Mouse (Mus musculus) heart, adult 2 months (tissue): ENCODE data around the gene Pik3cb. TPM values are rescaled to one million over a fixed set of nuclear protein-coding genes. Genes with fewer than 3 reads are reported as not detected.
A peak's percentile ranks its signal among the peaks of the same experiment; 100 is the strongest.

ENCODE experiments used
- DNase-seq, 2 experiments: peaks; one replicate each; pipeline ENCODE4 v3.0.0; 2021
- H3K27ac ChIP-seq: fragments of 200-600 bp; 2 replicates; pipeline ENCODE4 v1.8.1; 2022
- H3K27me3 ChIP-seq: fragments of 200-500 bp; 2 replicates; pipeline ENCODE4 v1.6.1; 2012; ENCODE audit warnings: mild to moderate bottlenecking, low read length, inconsistent platforms, mixed read lengths; ENCODE audit not compliant: control insufficient read depth, insufficient read depth
- H3K36me3 ChIP-seq: fragments of 200-500 bp; 2 replicates; pipeline ENCODE4 v1.6.1; 2012; ENCODE audit warnings: low read length, inconsistent platforms; ENCODE audit not compliant: control insufficient read depth, insufficient read depth
- H3K4me1 ChIP-seq: fragments of 200-500 bp; 2 replicates; pipeline ENCODE4 v1.6.1; 2011; ENCODE audit warnings: low read length; ENCODE audit not compliant: control insufficient read depth, insufficient read depth
- H3K4me3 ChIP-seq: fragments of 200-600 bp; 2 replicates; pipeline ENCODE4 v1.8.1; 2022
- H3K79me2 ChIP-seq: fragments of 200-500 bp; replicated peaks from 2 replicates; pipeline ENCODE4 v1.6.1; 2012; ENCODE audit warnings: mild to moderate bottlenecking, inconsistent platforms, low read length, moderate library complexity, mixed read lengths; ENCODE audit not compliant: control insufficient read depth, insufficient read depth
- H3K9ac ChIP-seq: fragments of 200-500 bp; 2 replicates; pipeline ENCODE4 v1.6.1; 2012; ENCODE audit warnings: low read depth, mild to moderate bottlenecking, control low read depth, inconsistent platforms, low read length, mixed read lengths
- CTCF ChIP-seq: fragments of 200-600 bp; IDR thresholded peaks from 2 replicates; pipeline ENCODE4 v1.8.1; 2022; ENCODE audit warnings: antibody characterized with exemption, mild to moderate bottlenecking, moderate library complexity
- EP300 ChIP-seq: fragments of 200-500 bp; IDR thresholded peaks from 2 replicates; pipeline ENCODE4 v1.6.1; 2011; ENCODE audit warnings: low read depth, low read length, control low read depth; ENCODE audit not compliant: insufficient read depth
- POLR2A ChIP-seq: fragments of 200-500 bp; IDR thresholded peaks from 2 replicates; pipeline ENCODE4 v1.6.1; 2011; ENCODE audit warnings: mild to moderate bottlenecking, low read depth, low read length, control low read depth; ENCODE audit not compliant: insufficient read depth
- WGBS: fragments of 180-500 bp; shearing (Covaris S2); methylation state at CpG from one replicate; pipeline ENCODE4 v1.1.7; 2018; 5-methylcytosine and 5-hydroxymethylcytosine counted together
- intact Hi-C: fragments of 180-260 bp; cut with DNase I; formaldehyde crosslinking; loops from one replicate; pipeline ENCODE4 v1.15.1; 2025
- polyA plus RNA-seq: library from polyadenylated mRNA; depleted of rRNA; stranded (reverse); fragments of >200 nt; gene quantifications from 2 replicates; pipeline ENCODE4 v1.2.3, GENCODE M21; 2012
- total RNA-seq, 2 experiments: library from RNA; stranded (reverse); gene quantifications; 2 replicates each; pipeline ENCODE4 v1.2.3; 2021

Pik3cb gene
- total and polyA plus RNA-seq, 3 experiments: 2.6 to 10.8 (median 10.0) TPM

- Histone ChIP-seq H3K9ac (no peak overlapping the region), H3K36me3 (no peaks in the 10 kb centered on the region), H3K27ac (no peak overlapping the region), H3K79me2 (no peaks in the 10 kb centered on the region), H3K27me3 (no peaks in the 10 kb centered on the region), H3K4me3 (no peak overlapping the region), H3K4me1 (peaks cover 2% of the 10 kb centered on the region; the same call in 1 of the 2 replicates)
- 63% methylated on average over 7 of the region's 7 CpGs for WGBS
- intact Hi-C loops: loop anchor here (10.0 kb wide), 1 partner anchor 290 kb away; the partner anchor contains the start of gene Mras
- DNase-seq: no peak
- no peak for TF ChIP-seq POLR2A
- no peak for TF ChIP-seq EP300
- TF ChIP-seq CTCF: no peak
These were observed 4.1 kb upstream of the Pik3cb start for GRCm38 (mm10) chr9:99144416-99144989.

DNA sequence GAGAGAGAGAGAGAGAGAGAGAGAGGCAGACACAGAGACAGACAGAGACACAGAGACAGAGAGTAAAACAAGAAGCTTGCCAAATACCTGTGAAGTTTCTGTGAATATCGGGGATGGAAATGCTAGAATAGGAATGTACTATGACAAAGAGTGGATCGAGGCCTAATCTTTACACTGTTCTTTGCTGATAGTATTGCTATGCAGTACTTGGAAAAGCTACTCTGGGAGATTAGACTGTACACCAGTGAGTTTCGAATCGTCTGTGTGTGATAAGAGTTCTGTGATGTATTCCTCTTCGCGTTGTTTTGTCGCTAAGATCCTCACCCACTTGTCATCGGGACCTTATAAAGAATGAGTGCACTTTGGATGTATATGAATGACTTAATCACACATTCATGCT lies 1.2 kb upstream of the Pik3cb start:
- Histone ChIP-seq H3K27ac (no peak overlapping the region), H3K4me3 (no peak overlapping the region), H3K9ac (no peak overlapping the region), H3K79me2 (no peaks in the 10 kb centered on the region; the same call in 1 of the 2 replicates), H3K36me3 (no peaks in the 10 kb centered on the region), H3K27me3 (no peaks in the 10 kb centered on the region), H3K4me1 (peaks cover 2% of the 10 kb centered on the region)
- TF ChIP-seq EP300: no peak
- TF ChIP-seq POLR2A: no peak
- TF ChIP-seq CTCF: no peak
- 63% methylated on average over 8 of the region's 8 CpGs for WGBS
- intact Hi-C loops: loop anchor here (2.0 to 10.0 kb wide), 2 partner anchors 101 to 293 kb away; partner anchors contain the start of genes Cep70 and Mras
- no peak for DNase-seq

GRCm38 (mm10) chr9:99141171-99141570 lies 750 bp upstream of the Pik3cb start:
- H3K4me1 ChIP-seq: peaks cover 2% of the 10 kb centered on the region
- H3K27me3 ChIP-seq: no peaks in the 10 kb centered on the region
- WGBS: 58% methylated on average over 3 of the region's 3 CpGs
- H3K9ac ChIP-seq: no peak overlapping the region
- H3K36me3 ChIP-seq: no peaks in the 10 kb centered on the region
- no peak overlapping the region for H3K4me3 ChIP-seq
- no peaks in the 10 kb centered on the region; the same call in 1 of the 2 replicates for H3K79me2 ChIP-seq
- intact Hi-C loops: loop anchor here (2.0 to 10.0 kb wide), 2 partner anchors 102 to 294 kb away; partner anchors contain the start of genes Cep70 and Mras
- no peak for TF ChIP-seq POLR2A
- no peak for TF ChIP-seq CTCF
- TF ChIP-seq EP300: no peak
- no peak for DNase-seq
- no peak overlapping the region; the same call in 1 of the 2 replicates for H3K27ac ChIP-seq

DNA sequence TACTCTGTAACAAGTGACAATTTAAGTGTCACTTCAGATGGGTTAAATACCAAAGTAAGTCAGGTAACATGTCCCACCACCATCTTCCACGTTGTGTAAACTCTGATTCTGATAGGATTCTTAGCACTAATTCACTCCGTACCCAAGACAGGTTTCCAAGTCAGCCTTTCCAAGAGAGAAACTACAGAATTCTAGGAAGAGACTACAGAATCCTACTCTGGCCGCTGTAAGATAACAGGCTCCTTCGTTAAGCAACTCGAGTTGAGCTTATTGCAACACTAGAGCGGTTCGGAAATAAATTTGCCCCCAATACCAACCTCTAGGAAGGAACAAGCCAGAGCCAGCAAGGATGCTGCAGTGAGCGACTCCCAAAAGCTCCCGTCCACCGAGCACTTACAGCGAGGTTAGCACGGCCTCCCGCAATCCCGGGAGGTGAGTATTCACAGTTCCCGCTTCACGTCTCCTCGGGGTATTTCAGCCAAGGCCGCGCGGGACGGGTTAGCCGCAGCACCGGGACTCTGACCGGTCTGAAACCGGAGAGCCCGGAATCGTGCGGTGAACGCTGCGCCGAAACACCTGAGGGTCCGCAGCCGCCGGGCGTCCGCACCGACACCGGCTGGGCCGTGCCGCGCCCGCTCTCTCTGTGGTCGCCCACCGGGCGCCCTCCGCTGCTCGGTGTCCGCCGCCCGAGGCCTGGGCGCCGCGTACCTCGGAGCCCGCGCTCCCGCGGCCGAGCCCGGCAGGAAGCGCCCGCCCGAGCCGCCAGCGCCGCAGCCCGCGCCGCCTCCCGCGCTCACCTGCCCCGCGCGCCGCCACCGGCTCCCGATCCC lies 1.0 kb downstream of the Pik3cb start:
- TF ChIP-seq CTCF (no peak), POLR2A (no peak), EP300 (no peak)
- H3K4me1 ChIP-seq: peaks cover 2% of the 10 kb centered on the region
- peak overlapping the region; percentile 95 for H3K4me3 ChIP-seq
- peaks cover 3% of the 10 kb centered on the region for H3K79me2 ChIP-seq
- H3K36me3 ChIP-seq: no peaks in the 10 kb centered on the region
- intact Hi-C loops: loop anchor here (2.0 to 10.0 kb wide), 4 partner anchors 42 to 295 kb away; partner anchors contain the start of genes Cep70 and Mras
- DNase-seq: no peak
- H3K27ac ChIP-seq: peak overlapping the region; percentile 85
- H3K27me3 ChIP-seq: no peaks in the 10 kb centered on the region
- 1% methylated on average over 73 of the region's 77 CpGs for WGBS
- peak overlapping the region; percentile 94 for H3K9ac ChIP-seq

DNA sequence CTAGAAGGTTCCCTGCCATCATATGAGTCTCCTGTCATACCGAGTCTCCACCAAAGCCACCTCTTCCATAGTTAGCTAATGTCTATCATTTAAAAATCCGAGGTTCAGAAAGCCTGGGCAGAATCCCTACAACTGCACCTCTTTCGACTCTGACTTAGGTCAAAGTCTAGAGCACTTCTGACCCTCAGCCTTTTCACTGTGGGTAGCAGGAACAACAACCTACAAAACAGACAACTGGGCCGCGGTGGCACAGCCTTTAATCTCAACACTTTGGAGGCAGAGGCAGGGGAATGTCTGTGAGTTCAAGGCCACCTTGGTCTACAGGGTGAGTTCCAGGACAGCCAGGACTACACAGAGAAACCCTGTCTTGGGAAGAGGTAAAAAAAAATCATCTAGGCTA lies 3.1 kb downstream of the Pik3cb start:
- TF ChIP-seq CTCF (no peak), POLR2A (no peak), EP300 (no peak)
- intact Hi-C loops: loop anchor here (5.0 kb wide), 2 partner anchors 40 to 70 kb away; no protein-coding TSS in a partner anchor
- H3K4me1 ChIP-seq: peaks cover 2% of the 10 kb centered on the region
- no peaks in the 10 kb centered on the region for H3K27me3 ChIP-seq
- no peak overlapping the region for H3K9ac ChIP-seq
- no peak overlapping the region for H3K27ac ChIP-seq
- H3K79me2 ChIP-seq: peaks cover 3% of the 10 kb centered on the region
- no peak overlapping the region for H3K4me3 ChIP-seq
- DNase-seq: no peak
- WGBS: 78% methylated on average over 5 of the region's 5 CpGs
- no peaks in the 10 kb centered on the region for H3K36me3 ChIP-seq
